Mouse (Mus musculus) small intestine, adult 2 months (tissue): ENCODE measurements around the gene Gpr158. TPM values are rescaled to one million over a fixed set of nuclear protein-coding genes. Genes with fewer than 3 reads are reported as not detected.
A peak's percentile ranks its signal among the peaks of the same experiment; 100 is the strongest.
"Not testable (repeated sequence)": the region's sequence is repeated elsewhere in the genome, so short reads cannot be mapped to it uniquely, and the experiment has no call there.

Source experiments
- H3K27ac ChIP-seq: fragments of 200-500 bp; 2 replicates; pipeline ENCODE4 v1.5.1; 2012; ENCODE audit warnings: low read depth, low read length, control low read depth, inconsistent platforms; ENCODE audit not compliant: insufficient read depth
- H3K27me3 ChIP-seq: fragments of 200-500 bp; 2 replicates; pipeline ENCODE4 v1.6.1; 2012; ENCODE audit warnings: mild to moderate bottlenecking, moderate library complexity, low read length, inconsistent platforms; ENCODE audit not compliant: control insufficient read depth, insufficient read depth
- H3K36me3 ChIP-seq: fragments of 200-500 bp; 2 replicates; pipeline ENCODE4 v1.6.1; 2012; ENCODE audit warnings: mild to moderate bottlenecking, low read length, control low read depth, inconsistent platforms; ENCODE audit not compliant: control insufficient read depth, insufficient read depth
- H3K4me1 ChIP-seq: fragments of 200-500 bp; 2 replicates; pipeline ENCODE4 v1.6.1; 2012; ENCODE audit warnings: low read length, inconsistent platforms, mixed read lengths; ENCODE audit not compliant: control insufficient read depth, insufficient read depth, insufficient read length
- H3K4me3 ChIP-seq: fragments of 200-500 bp; 2 replicates; pipeline ENCODE4 v1.5.1; 2012; ENCODE audit warnings: low read depth, mild to moderate bottlenecking, control low read depth, inconsistent platforms, low read length, moderate library complexity
- CTCF ChIP-seq: fragments of 200-500 bp; IDR thresholded peaks from 2 replicates; pipeline ENCODE4 v1.5.1; 2012; ENCODE audit warnings: low read depth, mild to moderate bottlenecking, control low read depth, inconsistent platforms, low read length, moderate library complexity, mixed read lengths; ENCODE audit not compliant: insufficient replicate concordance, insufficient read length; ENCODE audit errors: extremely low read depth
- POLR2A ChIP-seq: fragments of 200-500 bp; IDR thresholded peaks from 2 replicates; pipeline ENCODE4 v1.6.1; 2012; ENCODE audit warnings: low read depth, mild to moderate bottlenecking, control low read depth, inconsistent platforms, low read length, moderate library complexity
- WGBS: fragments of 180-500 bp; shearing (Covaris S2); methylation state at CpG from one replicate; pipeline ENCODE4 v1.1.7; 2018; 5-methylcytosine and 5-hydroxymethylcytosine counted together
- polyA plus RNA-seq: library from polyadenylated mRNA; depleted of rRNA; stranded (reverse); fragments of >200 nt; gene quantifications from 2 replicates; pipeline ENCODE4 v1.2.3, GENCODE M21; 2012

Gene Gpr158
- polyA plus RNA-seq, 1 experiment: not detected

GRCm38 (mm10) chr2:21397347-21397746 is 30.0 kb downstream of the Gpr158 start:
- H3K27me3 ChIP-seq: no peaks in the 10 kb centered on the region
- TF ChIP-seq CTCF: no peak
- no peak for TF ChIP-seq POLR2A
- WGBS: 89% methylated on average over 12 of the region's 12 CpGs

GRCm38 (mm10) chr2:21399657-21400056 is 32.3 kb downstream of the Gpr158 start:
- TF ChIP-seq POLR2A (no peak), CTCF (no peak)
- H3K4me1 ChIP-seq: no peaks in the 10 kb centered on the region
- WGBS: 82% methylated on average over 3 of the region's 3 CpGs

More at GRCm38 (mm10) chr2:21397347-21397746, 30.0 kb downstream of the Gpr158 start:
- H3K4me3 ChIP-seq: no peak overlapping the region
- H3K27ac ChIP-seq: no peak overlapping the region
- no peaks in the 10 kb centered on the region for H3K4me1 ChIP-seq
- no peaks in the 10 kb centered on the region for H3K36me3 ChIP-seq

GRCm38 (mm10) chr2:21405617-21406016 is 38.3 kb downstream of the Gpr158 start:
- H3K4me1 ChIP-seq: no peaks in the 10 kb centered on the region

More at GRCm38 (mm10) chr2:21399657-21400056, 32.3 kb downstream of the Gpr158 start:
- no peaks in the 10 kb centered on the region for H3K27me3 ChIP-seq
- no peak overlapping the region for H3K4me3 ChIP-seq
- H3K36me3 ChIP-seq: no peaks in the 10 kb centered on the region
- no peak overlapping the region for H3K27ac ChIP-seq

GRCm38 (mm10) chr2:21407443-21407985 is 40.2 kb downstream of the Gpr158 start:
- no peaks in the 10 kb centered on the region for H3K36me3 ChIP-seq
- H3K4me3 ChIP-seq: no peak overlapping the region
- no peaks in the 10 kb centered on the region for H3K4me1 ChIP-seq
- TF ChIP-seq CTCF: no peak
- no peak for TF ChIP-seq POLR2A
- WGBS: 80% methylated on average over 2 of the region's 2 CpGs
- H3K27me3 ChIP-seq: no peaks in the 10 kb centered on the region
- no peak overlapping the region for H3K27ac ChIP-seq

More at GRCm38 (mm10) chr2:21405617-21406016, 38.3 kb downstream of the Gpr158 start:
- WGBS: 30% methylated on average over 3 of the region's 3 CpGs
- Histone ChIP-seq H3K36me3 (no peaks in the 10 kb centered on the region), H3K4me3 (no peak overlapping the region), H3K27ac (no peak overlapping the region), H3K27me3 (no peaks in the 10 kb centered on the region)
- TF ChIP-seq CTCF (no peak), POLR2A (no peak)

- no peak overlapping the region for H3K4me3 ChIP-seq
- no peaks in the 10 kb centered on the region for H3K4me1 ChIP-seq
- 82% methylated on average over 3 of the region's 3 CpGs for WGBS
- TF ChIP-seq CTCF: no peak
- TF ChIP-seq POLR2A: no peak
- H3K27me3 ChIP-seq: no peaks in the 10 kb centered on the region
- no peak overlapping the region for H3K27ac ChIP-seq
- no peaks in the 10 kb centered on the region for H3K36me3 ChIP-seq
Observed at GRCm38 (mm10) chr2:21408821-21409220, 41.5 kb downstream of the Gpr158 start.

GRCm38 (mm10) chr2:21430288-21430687 is 62.9 kb downstream of the Gpr158 start:
- Histone ChIP-seq H3K36me3 (no peaks in the 10 kb centered on the region), H3K4me3 (no peak overlapping the region), H3K27me3 (no peaks in the 10 kb centered on the region), H3K27ac (no peak overlapping the region), H3K4me1 (no peaks in the 10 kb centered on the region)
- 74% methylated on average over 2 of the region's 2 CpGs for WGBS
- TF ChIP-seq CTCF (no peak), POLR2A (no peak)

- Histone ChIP-seq H3K4me1 (no peaks in the 10 kb centered on the region), H3K4me3 (no peak overlapping the region), H3K27ac (no peak overlapping the region), H3K27me3 (no peaks in the 10 kb centered on the region), H3K36me3 (no peaks in the 10 kb centered on the region)
- 77% methylated on average over 6 of the region's 6 CpGs for WGBS
- TF ChIP-seq POLR2A (no peak), CTCF (no peak)
Observed at GRCm38 (mm10) chr2:21431182-21431581, 63.8 kb downstream of the Gpr158 start.

GRCm38 (mm10) chr2:21439626-21440025 is 72.3 kb downstream of the Gpr158 start:
- no peaks in the 10 kb centered on the region for H3K27me3 ChIP-seq
- H3K4me1 ChIP-seq: no peaks in the 10 kb centered on the region
- H3K4me3 ChIP-seq: no peak overlapping the region
- TF ChIP-seq CTCF: no peak
- TF ChIP-seq POLR2A: no peak
- H3K36me3 ChIP-seq: no peaks in the 10 kb centered on the region
- H3K27ac ChIP-seq: no peak overlapping the region
- WGBS: 82% methylated on average over 3 of the region's 3 CpGs

- not testable (repeated sequence) for H3K27me3 ChIP-seq, H3K36me3 ChIP-seq, H3K4me3 ChIP-seq, H3K4me1 ChIP-seq
- 26% methylated on average over 4 of the region's 4 CpGs for WGBS
- peak overlapping the region; percentile 22; the same call in 1 of the 2 replicates for H3K27ac ChIP-seq
Observed at GRCm38 (mm10) chr2:21460606-21461005, 93.3 kb downstream of the Gpr158 start.
